Mouse (Mus musculus) cerebellum, adult 11-12 months (tissue): Measurements from ENCODE around the gene Samd14.
"Not testable (repeated sequence)": the region's sequence is repeated elsewhere in the genome, so short reads cannot be mapped to it uniquely, and the experiment has no call there.

ENCODE experiments used
- DNase-seq: peaks from one replicate; pipeline ENCODE4 v3.0.0; 2022

The Samd14 gene

DNA sequence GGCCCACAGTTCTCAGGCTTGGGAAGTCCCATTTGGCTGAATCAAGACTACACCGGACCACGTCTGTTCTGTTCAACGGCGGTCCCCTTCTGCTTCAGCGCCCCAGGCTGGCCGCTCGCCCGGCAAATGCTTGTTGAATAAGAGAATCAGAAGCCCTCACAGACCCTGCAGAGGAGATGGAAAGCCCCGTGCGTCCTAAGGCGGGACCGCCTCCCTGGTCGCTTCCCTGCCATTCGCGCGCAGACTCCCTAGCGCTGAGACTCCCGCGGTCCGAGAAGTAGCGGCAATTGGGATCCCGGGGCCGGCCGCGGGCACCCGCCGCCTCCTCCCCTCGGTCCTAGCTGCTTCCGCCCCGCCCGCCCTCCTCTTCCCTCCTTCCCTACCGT is at the start of gene Samd14:
Gene Samd14, plus strand, starts transcription at position 251 of the 386 bp plus-strand sequence.
- DNase-seq, result peak; percentile 84

DNA sequence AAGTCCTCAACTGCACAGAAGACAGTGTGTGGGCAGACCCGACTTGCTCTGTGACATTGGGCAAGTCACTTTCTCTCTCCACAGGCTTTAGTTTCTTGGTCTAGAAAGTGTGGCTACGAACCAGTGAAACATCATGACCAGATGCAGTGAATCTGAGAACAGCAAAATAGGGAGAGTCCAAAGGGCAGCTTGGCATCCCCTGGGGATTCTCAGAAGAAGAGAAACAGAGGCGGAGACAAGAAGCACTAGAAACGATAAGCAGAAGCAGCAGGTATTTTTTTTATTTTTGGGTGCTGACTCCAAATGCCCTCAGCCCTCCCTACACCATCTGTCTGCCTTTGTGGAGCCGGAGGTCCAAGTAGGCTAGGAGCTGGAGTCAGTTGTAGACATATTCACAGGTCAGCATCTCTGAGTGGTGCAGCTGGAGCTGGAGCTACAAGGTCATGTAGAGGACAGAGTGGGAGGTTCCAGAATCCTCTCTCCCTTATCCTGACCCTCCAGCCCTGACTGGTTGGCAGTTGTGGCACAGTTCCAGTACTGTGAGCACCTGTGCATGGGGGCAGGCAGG is 47.1 kb upstream of the Samd14 start:
- DNase-seq, result no peak

DNA sequence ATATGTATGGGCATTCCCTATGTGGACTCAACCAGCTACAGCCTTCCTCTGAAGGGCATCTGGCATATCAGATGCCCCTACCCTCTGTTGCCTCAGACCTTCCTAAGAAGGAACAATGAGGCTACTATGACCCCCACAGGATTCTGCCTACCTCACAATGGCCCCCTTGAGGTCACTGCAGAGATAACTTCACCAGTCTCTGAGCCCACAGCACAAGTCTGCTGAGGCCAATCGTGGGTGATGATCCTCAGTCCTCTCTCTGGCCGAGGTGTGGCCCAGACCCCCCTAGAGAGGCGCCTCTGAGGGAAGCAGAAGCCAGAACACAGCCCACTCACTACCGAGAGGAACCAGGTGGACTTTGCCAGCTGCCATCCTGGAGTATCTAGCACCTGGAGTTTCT is 42.3 kb upstream of the Samd14 start, which contains the start of gene Hils1:
Gene Hils1, plus strand, starts transcription at position 175 of the 400 bp plus-strand sequence.
- DNase-seq, result no peak

DNA sequence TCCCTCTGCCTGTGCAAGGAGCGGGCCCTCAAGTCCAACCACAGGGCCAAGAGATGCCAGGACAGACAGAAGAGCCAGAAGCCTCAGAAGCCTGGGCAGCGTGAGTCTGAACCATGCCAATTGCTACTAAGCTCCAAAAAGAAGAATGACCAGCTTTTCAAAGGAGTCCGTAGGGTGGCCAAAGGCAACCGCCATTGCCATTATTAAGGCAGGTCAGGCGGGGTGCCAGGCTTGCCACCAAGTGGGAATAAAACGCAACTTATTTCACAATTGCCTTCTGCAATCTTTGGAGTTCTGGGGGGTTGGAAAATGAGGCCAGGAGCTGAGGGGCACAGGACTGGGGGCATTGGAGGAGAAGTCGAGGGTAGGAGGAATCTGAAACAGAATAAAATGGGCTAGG is 41.5 kb upstream of the Samd14 start:
- DNase-seq, result peak; percentile 38

DNA sequence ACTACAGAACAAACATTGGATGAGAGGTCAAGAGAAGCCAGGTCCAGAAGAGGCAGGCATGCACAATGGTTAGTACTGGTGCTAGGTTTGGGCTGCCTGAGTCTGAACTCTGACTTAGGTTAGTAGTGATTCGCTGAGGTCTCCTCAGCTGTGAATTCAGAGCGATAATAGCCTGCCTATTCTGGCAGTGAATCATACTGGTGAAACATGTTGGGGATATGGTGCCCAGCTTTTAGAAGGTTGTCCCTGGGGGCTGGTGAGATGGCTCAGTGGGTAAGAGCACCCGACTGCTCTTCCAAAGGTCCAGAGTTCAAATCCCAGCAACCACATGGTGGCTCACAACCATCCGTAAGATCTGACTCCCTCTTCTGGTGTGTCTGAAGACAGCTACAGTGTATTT is 40.0 kb upstream of the Samd14 start:
- DNase-seq, result not testable (repeated sequence)

DNA sequence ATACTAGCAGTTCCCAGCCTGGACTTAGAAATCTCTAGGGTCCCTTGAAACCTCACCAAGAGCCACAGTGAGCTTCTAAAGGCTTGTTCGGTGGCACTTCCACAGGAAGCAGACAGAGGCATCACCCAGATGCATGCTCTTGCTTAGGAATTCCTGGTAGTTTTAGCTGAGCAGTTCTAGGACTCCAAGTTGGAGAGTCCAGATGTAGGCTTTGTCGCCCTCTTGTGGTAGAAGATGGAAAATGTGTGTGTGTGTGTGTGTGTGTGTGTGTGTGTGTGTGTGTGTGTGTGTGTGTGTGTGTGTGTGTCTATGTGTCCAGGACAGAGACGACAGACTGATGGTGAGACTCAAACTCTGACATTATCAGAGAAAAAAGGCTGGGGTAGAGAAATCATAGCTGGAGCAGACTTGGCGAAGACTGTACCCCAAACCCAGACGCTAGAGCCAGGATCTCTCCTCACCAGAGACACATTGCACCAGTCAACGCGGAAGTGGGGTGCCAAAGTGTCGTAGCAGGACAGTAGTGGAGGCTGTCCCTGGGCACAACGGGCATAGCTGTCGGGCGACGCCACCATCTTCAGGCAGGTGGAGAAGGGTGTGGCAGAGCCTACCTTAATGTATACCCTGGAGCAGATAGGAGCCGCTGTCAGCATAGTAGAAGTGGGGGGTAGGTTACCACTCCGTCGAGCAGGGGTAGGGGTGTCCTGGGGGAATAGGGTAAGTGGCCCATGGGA is 39.3 kb upstream of the Samd14 start:
- DNase-seq, result peak; percentile 44

DNA sequence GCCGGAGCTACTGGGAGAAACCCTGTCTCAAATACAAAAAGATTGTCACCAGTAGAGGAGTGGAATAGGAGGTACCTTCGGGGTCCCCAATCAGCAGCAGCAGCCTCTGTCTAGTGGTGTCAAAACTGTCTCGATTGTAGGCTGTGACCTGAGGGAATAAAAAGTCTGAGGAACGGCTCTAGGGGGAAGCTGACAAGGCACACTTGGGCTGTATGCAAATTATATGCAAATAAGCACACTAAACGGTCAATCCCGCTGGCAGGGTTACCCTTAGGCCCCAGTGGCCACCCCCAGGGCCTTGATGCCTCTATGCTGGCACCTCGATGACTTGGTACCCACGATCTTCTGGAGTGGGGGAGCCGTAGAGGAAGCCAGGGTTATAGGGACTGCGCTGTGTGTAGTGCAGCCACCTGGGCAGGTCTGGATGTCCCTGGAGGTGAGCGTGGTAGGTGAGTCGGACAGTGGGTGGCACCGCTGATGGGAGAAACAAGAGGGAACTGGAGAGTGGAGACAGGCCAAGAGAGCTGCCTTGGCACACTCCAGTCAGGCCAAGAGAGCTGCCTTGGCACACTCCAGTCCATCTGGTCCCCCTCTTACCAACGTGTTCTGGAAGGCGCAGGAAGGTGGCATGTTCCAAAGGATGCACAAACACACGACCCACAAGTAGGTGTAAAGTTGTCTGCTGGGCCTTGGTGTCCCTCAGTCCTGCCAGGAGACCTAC is 37.6 kb upstream of the Samd14 start:
- peak; percentile 78 for DNase-seq

DNA sequence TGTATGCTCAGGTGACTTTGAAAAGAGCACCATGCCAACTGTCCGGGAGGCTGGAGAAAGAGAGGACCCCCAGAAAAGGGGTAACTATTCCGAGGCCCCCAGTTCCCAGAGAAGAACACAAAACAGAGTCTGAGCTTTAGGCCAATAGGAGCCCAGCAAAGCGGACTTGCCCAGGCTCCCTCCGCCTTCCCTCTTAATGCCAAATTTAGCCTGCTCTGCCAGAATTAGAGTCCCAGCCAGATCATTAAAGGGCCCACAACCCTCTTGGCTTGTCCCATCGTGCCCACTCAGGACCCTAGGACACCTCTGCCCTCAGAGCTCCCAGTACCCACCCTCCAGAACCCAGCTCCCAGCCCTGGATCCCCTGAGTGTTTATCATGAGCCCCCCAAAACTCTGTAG is 36.8 kb upstream of the Samd14 start:
- peak; percentile 38 for DNase-seq

DNA sequence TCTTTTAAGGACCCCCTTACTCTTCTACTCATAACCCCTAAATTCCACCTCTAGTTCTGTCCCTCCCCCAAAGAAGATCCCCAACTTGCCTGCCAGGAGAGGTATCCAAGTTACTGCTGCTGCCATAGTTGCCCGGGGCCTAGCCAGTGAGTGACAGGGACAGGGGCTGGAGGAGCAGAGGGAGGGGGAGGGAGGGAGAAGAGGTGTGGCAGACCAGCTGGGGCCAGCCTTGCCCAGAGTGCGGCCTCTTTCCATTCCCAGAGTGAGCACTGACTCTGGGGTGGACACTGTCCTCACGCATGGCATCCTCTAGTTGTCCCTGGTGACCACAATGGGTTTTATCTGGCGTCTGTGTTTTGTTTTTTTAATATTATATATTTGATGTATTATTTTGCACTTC is 36.4 kb upstream of the Samd14 start:
- no peak for DNase-seq

DNA sequence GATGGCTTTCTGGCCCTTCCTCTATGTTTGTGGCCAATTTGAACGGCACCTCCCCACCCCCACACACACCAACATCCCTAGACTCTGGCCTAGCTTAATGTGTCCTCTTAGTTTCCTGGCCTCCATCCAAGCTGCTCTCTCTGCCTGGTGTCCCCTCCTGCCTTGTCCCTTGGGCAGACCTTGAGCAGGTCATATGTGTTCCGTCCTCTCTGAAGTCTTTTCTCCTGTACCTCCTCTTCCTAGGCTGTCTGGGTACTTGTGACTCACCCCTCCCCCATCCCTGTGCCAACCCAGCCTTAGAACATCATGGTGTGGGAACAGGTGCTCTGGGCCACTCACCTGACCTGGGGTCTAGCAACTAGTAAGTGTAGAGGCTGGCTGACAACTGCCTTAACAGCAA is 34.7 kb upstream of the Samd14 start:
- no peak for DNase-seq

DNA sequence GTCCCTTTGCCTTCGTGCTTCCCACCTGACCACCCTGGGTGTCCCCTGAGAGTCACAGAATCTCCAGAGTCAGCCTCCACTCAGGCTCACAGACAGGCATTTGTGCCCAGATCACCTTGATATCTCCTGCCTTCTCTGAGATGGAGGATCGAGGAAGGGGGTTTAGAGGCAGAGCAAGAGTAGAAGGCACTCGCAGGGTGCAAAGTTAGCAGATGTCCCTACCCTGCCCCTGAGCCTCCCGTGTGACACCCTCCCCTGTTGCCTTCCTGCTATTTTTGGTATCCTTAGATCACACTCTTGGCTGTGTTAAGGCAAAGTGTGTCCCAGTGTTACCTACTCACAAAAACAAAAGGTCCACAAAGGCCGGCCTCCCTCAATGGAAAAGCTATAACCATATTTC is 33.5 kb upstream of the Samd14 start, which contains the start of gene Sgca:
Gene Sgca, minus strand, starts transcription at position 129 of the 400 bp plus-strand sequence.
- no peak for DNase-seq

DNA sequence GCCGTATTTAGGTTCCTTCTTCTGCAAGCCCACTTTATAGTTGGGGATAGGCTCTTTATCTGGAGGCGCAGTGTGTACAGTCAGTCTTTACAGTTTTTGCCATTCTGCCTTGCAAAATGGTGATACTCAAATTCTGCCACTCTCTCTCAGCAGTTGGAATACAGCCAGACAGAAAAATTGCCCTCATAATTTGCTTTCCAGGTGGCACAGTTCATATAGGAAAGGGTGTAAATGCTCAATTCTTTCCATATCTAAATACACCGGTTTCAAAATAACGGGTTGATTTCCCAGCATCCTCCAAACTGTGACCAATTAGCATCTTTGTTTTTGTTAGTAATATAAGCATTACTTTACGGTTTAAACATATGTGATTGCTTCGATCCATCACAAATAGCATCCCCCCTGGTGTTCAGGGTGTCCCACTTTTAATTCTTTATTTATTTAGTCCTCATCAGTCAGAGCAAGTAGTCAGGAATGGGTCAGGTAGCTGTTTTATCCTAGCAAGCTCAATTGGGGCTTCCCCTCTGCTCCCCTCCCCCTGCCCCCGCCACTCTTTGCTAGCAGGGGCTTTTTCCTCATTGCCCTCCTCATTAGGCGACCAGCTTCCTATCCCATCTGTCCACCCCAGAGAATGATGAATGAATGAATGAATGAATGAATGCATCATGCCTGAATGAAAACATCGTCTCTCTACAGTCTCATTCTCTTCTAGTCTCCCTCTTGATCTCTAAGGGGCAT is 31.3 kb upstream of the Samd14 start:
- DNase-seq, result no peak

DNA sequence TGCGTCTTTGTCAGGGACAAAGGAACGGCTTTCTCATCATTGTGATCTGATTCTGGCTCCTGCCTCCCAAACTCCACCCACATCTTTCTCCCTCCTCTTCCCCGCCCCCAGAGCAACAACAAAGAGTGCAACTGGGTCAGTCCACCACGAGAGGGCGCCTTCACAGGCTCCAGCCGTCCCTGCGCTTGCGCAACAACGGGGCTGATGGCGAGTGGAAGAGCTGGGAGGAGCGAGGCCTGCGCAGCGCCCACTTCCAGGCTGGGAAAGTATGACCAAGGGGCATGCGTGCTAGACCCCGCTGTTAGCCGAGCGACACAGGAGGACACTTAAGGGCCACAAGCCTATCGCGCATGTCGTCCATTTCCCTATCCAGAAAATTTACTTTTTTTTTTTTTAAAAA is 30.7 kb upstream of the Samd14 start:
- peak; percentile 97 for DNase-seq

DNA sequence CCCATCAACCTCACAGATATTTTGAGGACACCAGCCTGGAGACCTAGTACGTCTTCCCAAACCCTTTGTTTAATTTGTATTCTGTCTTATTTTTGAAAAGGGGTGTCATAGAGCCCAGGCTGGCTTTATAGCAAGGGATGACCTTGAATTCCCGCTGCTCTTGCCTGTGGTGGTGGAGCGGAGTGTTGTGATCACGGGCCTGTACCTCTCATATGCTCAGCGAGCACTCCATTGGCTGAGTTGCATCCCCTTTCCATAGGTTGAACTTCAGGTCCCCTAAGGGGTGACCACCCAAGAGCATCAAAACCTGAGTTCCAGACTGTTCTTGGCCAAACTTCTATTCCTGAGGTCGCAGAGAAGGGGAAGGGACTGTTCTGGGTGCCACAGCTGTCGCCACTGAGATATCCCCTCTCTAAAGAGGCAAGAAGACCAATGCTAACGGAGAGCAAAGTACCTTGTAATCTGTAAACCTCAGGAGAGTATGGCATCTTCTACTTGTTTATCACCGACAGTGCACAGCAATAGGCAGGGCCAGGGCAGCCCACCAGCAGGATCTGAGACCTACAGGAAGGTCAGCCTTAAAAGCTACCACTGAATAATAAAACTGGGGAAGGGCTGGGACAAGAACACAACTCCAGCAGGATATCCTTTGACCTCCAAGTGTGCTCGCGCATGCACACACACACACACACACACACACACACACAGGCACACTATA is 30.1 kb upstream of the Samd14 start:
- DNase-seq, result no peak

DNA sequence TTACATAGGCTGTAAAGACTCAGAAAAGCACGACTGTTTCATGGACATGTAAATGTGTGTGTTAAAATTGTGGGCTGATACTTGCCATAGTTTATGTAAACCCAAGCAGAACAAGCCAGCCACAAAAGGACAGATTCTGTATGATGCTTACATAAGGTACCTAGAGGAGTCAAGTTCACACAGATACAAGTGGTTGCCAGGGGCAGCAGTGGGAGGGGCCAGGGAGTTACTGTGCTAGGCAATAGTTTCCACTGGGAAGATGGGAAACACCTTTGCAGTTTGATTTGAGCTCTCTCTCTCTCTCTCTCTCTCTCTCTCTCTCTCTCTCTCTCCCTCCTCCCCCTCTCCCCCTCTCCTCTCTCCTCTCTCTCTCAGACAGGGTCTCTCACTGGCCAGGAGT is 24.5 kb upstream of the Samd14 start:
- DNase-seq, result peak; percentile 27

DNA sequence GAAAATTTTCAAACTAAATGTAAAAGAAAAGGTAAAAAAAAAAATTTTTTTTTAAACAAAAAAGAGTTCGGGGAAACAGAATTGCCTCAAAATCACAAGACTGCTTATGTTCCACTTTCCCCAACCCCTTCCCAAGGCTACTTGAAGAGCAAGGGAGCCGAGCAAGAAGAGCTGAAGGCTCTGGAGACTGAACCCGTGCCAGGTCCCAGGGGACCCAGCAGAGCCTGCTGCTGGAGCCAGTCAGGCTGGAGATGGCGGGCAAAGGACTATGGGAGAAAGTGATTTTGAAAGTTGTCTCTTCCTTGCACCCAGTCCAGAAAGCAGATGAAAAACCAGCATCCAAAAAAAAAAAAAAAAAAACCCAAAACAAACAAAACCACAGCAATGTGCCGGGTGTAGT is 23.9 kb upstream of the Samd14 start:
- peak; percentile 35 for DNase-seq

DNA sequence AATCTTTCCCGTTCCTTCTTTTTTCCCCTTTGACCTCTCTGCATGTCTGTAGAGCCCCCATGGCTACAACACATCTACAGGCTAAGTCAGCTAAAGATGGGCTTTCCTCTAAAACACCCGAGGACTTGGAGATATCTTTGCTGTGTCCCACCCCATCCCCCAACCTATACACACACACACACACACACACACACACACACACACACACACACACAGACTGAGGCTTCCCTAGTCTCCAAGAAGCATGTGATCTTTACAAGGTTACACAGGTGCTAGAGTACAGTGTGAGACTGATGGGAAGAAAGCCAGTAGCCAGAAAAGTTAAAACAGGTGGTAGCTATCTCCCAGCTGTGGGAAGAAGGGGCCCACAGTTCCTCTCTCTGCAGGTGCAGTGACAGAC is 23.2 kb upstream of the Samd14 start:
- no peak for DNase-seq

DNA sequence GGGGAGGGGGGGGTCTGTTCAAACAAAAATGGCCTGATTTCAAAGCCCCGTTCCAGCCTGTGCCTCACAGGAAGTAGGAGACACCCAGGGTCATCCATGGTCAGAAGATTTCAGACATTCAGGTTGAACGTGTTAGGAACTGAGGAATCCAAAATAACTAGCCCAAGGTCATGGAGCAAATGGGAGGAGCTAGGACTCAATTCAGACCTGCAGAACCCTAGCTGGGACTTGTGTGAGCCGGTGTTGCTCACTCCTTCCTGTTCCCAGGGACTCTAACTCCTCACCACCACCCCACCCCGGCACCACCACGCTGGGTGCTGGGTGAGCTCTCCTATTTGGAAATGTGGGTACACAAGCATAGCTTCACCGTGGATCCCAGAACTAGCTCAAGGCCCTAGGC is 22.3 kb upstream of the Samd14 start:
- no peak for DNase-seq

DNA sequence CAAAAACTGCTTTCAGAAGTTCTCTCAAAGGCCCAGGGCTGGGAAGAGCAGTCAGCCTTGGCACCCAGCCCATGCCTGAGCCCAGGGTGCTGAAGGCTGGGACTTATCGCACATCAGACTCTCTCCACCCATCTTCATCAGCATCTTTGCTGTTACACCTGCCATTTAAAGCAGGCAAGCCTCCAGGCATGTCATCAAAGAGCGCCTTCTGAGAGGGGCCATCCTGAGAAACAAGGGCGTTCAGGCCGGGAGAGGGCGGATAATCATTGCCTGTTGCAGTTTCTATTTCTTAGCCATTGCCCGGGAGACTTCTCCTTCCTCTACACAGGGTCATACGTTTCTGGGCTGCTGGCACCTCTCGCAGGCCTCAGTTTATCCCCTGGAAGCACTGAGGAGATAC is 21.8 kb upstream of the Samd14 start:
- DNase-seq, result peak; percentile 54

DNA sequence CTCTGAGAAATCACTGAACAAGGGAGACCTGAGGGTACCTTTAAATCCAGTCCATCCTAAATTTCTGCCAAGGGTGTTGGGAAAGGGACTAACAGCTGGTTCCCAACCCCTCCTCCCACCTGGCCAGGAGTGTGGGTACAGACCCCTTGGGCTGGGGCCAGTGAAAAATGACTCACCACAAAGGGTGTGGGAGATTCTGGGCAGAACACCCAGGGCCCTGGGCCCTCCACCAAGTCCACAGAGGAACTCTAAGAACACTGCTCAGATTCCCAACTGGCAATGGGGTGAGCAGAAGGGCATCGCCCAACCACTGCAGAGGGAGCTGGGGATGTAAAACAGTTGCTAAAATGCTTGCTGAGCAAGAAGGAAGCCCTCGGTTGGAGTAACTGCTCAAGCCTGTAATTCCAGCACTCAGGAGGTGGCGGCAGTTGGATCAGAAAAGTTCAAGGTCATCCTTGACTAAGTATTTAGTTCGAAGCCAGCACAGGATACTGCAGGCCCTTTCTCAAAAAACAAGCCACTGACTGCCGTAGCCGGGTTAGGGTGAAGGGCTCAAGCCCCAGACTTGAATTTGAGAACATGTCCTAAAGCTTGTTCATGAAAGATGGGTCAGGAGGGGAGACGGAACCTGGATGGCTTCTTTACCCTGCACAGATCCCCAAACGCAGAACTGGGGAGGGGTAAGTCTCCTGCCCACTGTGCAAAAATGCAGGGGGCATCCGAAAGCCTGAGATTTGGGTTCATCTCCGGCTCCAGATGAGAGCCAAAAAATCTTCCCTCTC is 20.7 kb upstream of the Samd14 start:
- peak; percentile 67 for DNase-seq

DNA sequence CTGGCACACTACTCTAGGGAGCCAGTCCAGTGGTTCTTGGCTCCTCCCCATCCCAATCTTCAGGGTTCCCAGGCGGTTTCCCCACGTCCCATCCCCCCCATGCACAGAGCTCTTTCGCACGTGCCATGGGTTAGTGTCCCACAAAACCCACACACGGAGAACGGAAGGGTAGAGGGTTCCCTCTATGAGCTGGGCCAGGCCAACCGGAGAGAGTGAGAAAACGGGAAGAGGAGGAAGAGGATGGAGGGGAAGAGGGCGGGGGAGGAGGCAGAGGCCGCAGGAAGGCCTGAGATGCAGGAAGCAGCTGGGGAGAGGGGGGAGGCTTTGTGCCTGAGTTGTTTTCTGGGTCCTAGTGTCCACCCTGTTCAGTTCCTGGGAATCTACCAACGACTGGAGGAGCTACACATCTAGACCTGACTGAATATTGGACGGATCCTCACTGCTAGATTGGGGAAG is 20.1 kb upstream of the Samd14 start:
- peak; percentile 87 for DNase-seq
